Mouse (Mus musculus): ENCODE results near the gene Plcl1. TPM values are rescaled to one million over a fixed set of nuclear protein-coding genes. Genes with fewer than 3 reads are reported as not detected.

Gene Plcl1
- total RNA-seq, 2 experiments from 2014 or later, result 2.7 to 3.3 TPM

GRCm38 (mm10) chr1:55704707-55705106 is 299.0 kb downstream of the Plcl1 start:
- DNase-seq, result no peak

DNA sequence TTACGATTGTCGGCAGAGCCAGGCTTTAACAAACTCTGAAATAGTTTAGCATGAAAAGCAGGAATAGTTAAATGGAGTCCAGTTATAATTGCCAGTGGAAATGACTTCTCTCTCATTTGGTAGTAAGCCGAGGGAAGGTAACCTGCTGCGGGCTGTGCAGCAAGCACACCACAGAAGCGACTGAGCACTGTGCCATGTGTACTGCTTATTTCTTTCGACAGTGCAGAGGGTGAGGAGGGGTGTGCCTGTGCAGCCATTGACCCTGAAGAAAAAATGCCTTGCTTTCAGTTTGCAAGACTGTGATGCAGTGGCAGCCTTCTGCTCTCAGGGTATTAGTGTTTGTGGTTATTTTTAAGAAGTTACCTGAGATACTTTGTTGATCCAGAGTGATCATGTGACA is 299.5 kb downstream of the Plcl1 start:
- no peak for DNase-seq

GRCm38 (mm10) chr1:55705756-55706155 is 300.0 kb downstream of the Plcl1 start:
- DNase-seq, result no peak

GRCm38 (mm10) chr1:55706933-55707332 is 301.2 kb downstream of the Plcl1 start:
- DNase-seq, result peak in 1 of 2 experiments; percentile 6

- DNase-seq, result no peak
Measured at GRCm38 (mm10) chr1:55717283-55717803, 311.6 kb downstream of the Plcl1 start.

DNA sequence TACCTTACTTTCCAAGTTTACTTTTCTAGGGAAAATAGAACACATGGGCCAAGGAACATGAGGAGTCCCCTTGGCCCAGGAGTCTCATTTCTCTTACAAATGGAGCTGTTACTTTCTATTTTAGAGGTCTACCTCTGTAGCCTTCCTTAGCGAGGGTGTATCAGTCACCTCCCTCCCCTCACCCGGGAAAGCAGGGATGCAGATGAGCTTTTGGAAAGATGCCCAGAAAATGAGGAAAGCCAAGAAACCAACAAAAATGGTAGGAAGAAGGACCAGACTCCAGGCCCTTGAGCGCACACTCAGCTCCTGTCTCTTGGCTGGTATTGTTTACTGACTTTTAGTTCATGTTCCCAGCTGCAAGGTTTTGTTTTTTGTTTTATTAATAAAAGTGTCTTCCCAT is 319.7 kb downstream of the Plcl1 start:
- no peak for DNase-seq

DNA sequence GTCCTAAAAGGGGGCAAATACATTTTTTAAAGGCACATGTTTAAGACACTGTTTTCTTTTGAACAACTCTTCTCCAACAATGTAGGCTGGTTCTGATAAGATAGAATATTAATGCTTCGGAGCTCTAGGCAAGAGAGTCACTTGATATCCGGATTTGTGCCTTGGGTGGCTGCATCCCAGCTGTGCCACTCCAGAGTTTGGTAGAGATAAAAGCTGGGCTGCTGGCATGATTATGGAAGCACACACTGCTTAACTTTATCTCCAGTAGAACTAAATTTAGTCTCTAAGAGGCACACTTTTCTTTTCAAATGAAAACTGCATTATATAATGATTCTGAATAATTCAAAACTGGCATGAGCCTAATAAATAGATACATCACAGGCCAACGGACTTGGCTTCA is 323.6 kb downstream of the Plcl1 start:
- DNase-seq, result peak; percentile 21 to 59

DNA sequence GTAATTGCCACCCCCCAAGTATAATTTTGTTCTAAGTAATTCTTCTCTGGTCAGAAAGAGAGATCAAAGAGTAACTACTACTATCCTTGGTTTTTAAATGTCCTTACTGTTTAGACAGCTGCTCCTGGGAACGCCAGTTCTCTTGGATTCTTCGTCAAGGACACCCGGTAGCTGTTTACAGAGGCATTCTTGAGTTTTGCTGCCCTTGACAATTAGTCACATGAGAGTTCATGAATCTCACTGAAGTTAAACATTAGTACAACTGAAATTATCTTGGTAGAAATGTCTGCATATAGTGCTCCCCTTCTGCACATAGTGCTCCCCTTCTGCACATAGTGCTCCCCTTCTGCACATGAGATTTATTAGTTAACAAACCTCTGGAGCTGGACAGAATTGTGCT is 327.2 kb downstream of the Plcl1 start:
- DNase-seq, result no peak

DNA sequence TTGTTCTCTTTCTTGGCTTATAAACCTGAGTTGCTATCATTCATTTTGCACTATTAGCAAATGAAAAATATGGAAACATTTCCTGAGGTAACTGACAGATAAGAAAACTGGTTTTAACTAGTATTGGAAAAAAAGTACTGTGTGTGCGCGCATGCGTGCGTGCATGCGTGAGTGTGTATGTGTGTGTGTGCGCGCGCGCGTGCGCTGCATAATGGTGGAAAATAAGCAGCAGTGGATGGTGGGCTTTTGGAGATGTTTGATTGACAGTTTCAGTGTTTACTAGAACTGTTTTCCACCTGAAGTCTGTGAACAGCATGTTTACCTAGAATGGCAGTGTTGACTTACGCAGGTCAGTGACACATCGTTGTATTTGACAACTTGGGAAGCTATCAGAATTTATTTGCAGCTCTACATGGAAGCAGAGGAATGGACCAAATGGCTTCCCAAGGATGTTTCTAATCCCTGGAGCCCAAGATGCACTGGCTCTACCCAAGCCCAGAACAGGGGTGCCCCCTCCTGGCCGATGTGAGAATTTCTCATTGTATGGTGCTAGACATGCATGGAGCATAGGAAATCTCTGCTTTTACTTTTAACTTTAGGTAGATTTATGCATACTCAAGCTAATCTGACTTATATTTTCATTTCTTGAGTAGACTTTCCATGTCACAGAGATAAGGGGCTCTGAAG is 330.5 kb downstream of the Plcl1 start:
- peak; percentile 71 to 91 for DNase-seq

DNA sequence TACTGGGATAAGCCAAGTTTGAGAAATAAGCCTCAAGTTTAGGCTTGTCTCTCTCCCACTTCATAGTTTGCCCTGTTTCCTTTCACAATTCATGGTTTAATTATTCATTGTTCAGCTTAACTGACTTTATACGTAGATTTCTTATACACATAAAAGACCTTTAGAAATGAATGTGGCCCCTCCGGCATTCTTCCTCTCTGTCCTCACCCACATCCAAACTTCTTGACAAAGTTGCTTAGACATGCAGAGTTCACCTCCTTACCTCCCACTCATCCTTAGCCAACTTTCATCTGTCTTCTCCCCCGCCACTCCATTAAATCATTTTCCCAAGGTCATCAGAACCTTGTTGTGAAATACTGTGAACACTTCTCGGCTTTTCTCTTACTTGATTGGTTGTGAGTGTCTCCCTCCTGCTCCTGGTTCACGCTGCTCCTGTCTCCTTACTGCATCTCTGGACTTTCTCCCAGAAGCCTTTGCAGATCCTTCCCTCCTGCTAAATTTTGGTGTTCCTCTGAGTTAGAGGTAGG is 331.1 kb downstream of the Plcl1 start:
- no peak for DNase-seq

DNA sequence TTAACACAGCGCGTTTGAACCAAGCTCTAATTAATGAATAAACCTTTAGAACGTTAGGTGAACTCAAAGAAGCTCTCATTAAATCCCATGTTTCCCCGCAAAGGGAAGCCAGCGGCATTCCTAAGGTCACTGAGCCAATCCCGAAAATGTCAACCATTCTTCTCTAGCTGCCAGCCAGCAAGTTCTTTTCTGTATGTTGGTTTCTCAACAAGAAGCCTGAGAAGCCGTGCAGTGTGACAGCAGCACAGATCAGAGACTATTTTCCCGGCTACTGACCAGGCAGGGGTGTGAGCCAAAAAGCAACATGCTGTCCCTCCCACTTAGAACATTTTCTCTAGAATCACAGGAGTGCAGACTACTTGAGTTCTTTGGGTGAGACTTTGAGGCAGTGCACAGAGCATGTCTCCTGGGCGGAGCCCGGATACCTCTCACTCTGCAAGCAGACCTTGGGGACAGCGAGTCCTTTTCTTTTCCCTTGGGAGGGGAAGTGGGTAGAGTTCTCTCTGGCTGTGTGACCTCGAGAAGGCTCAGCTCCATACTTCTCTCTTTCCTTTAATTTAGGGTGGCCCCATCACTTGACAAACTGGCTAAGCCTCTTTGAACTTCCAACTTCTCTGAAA is 333.1 kb downstream of the Plcl1 start:
- peak in 1 of 2 experiments; percentile 14 for DNase-seq

DNA sequence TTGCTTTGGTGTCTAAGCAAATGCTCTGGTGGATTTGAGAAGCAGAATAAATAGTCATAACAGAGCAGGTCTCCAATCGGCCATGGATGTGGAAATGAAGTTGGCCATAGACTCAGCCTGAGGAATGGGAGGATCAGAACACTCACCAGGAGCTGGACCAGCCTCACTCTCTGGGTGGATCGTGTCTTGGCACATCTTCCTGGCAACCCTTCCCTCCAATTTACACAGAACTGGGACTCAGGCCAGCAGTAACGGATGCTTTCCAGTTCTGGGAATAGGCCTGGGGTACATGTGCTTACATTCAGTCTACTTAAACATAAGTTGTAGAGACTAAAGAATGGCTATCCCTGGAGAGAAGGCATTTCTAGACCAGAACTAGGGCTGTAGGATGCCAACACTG is 336.2 kb downstream of the Plcl1 start:
- peak; percentile 29 to 30 for DNase-seq

DNA sequence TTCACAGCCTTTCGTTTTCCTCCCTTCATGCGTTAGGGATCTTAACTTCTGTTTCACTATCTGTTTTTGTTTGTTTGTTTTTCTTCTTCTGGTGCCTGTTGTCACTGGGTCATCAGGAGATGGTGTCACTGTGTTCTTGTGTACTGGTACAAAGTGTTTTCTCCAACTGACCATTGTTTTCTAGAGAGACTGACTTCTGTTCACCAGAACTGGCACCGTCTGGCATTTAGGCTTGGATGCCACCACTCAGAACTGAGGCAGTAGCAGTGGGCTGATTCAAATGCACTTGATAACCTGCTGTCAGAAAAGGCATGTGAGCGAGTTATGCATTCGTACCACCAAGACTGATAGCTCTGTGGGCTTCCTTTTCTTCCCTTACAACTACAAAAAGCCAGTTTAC is 342.8 kb downstream of the Plcl1 start:
- no peak for DNase-seq

GRCm38 (mm10) chr1:55749770-55750169 is 344.0 kb downstream of the Plcl1 start:
- no peak for DNase-seq

- peak; percentile 19 to 66 for DNase-seq
Measured at GRCm38 (mm10) chr1:55755742-55756141, 350.0 kb downstream of the Plcl1 start.

- DNase-seq, result no peak
Measured at GRCm38 (mm10) chr1:55762284-55762683, 356.6 kb downstream of the Plcl1 start.

- no peak for DNase-seq
Measured at GRCm38 (mm10) chr1:55763171-55763570, 357.4 kb downstream of the Plcl1 start.

- peak; percentile 9 to 36 for DNase-seq
Measured at GRCm38 (mm10) chr1:55766743-55767142, 361.0 kb downstream of the Plcl1 start.

GRCm38 (mm10) chr1:55770072-55770785 is 364.5 kb downstream of the Plcl1 start:
- DNase-seq, result no peak

- DNase-seq, result no peak
Measured at GRCm38 (mm10) chr1:55792817-55793216, 387.1 kb downstream of the Plcl1 start.
